Mouse (Mus musculus): ENCODE data around the gene Myl4. TPM values are rescaled to one million over a fixed set of nuclear protein-coding genes. Genes with fewer than 3 reads are reported as not detected.

Gene Myl4
- polyA plus RNA-seq, 1 experiment from 2014 or later, result 1.2 TPM

DNA sequence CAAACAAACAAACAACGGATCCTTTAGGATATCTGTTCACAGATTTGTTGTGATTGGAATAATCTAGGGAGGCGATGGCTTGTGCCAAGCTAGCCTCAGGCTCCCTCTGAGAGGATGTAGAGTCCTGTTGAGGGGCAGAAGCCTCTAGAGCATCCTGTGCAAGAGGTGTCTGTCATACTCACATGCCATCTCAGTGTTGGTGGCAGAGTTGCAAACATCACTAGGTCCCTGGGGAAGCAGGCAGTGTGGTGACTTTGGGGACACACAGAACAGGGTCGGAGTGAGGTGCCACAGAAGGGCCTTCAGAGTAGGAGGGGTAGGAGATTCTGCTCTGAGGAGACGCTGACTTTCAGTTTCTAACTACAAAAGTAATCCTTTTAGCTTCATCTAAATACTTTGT lies 59.3 kb downstream of the Myl4 start:
- Histone ChIP-seq H3K27me3 (peaks cover 43% of the 10 kb centered on the region), H3K9me3 (replicated peaks) (no peaks in the 10 kb centered on the region), H3K4me3 (no peak overlapping the region), H3K36me3 (ENCODE audit: poor library complexity, severe bottlenecking) (no peaks in the 10 kb centered on the region), H3K9ac (no peak overlapping the region), H3K4me1 (peaks cover 11% of the 10 kb centered on the region), H3K4me2 (no peak overlapping the region), H3K27ac (no peak overlapping the region)
- WGBS, result 43% methylated on average over 4 of the region's 4 CpGs
- ATAC-seq, result no peak

DNA sequence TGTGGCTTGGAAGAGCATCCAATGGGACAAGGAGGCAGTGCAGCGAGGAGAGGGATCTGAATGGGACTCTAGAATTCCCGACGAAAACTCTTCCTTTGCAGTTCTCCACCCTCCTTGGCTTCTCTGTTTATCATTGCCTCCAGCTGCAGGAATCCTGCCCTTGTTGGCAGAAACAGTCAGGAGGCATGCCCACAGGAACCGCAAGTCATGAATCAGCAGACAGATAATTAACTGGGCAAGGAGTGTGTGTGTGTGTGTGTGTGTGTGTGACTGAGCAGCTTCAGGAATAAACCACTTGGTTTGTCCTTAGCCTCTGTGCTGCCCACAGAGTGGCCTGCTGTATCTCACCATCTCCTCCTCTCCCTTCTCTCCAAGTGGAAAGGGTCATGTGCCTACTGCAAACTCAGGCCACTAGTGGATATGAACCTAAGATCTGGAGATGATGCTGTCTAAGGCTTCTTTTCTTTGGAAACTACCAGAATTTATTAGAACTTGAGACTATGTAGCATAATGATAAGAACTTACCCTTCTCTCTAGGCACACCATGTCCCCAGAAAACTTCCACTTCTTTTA lies 61.2 kb downstream of the Myl4 start:
- H3K9ac ChIP-seq, result no peak overlapping the region
- H3K9me3 ChIP-seq (replicated peaks), result no peaks in the 10 kb centered on the region
- no peak overlapping the region for H3K4me2 ChIP-seq
- no peaks in the 10 kb centered on the region for H3K36me3 ChIP-seq (ENCODE audit: poor library complexity, severe bottlenecking)
- no peak for ATAC-seq
- H3K27me3 ChIP-seq, result peaks cover 34% of the 10 kb centered on the region
- 61% methylated on average over 4 of the region's 4 CpGs for WGBS
- no peak overlapping the region for H3K27ac ChIP-seq
- no peak overlapping the region for H3K4me3 ChIP-seq
- H3K4me1 ChIP-seq, result peaks cover 11% of the 10 kb centered on the region

DNA sequence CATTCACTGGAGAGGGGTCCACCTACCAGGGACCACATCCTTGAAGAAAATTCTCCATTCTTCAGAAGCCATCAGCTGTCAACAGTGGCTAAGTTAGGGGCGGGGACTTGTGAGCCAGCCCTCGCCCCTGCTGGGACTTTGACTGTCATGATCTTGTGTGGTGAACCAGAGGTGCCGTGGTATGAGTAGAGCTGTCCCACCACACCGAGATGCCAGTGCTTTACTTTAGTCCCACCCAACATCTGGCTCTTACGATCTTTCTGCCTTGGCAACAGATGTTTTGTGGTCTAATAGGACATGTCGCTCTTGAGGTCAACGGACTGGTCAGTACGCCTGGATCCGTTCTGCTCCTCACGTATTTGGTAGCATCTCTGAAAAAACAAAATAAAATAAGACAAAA lies 63.1 kb downstream of the Myl4 start:
- no peaks in the 10 kb centered on the region for H3K36me3 ChIP-seq (ENCODE audit: poor library complexity, severe bottlenecking)
- H3K4me2 ChIP-seq, result no peak overlapping the region
- peaks cover 24% of the 10 kb centered on the region for H3K27me3 ChIP-seq
- H3K4me1 ChIP-seq, result no peaks in the 10 kb centered on the region
- 87% methylated on average over 10 of the region's 10 CpGs for WGBS
- no peaks in the 10 kb centered on the region for H3K9me3 ChIP-seq (replicated peaks)
- no peak overlapping the region for H3K27ac ChIP-seq
- no peak for ATAC-seq
- H3K4me3 ChIP-seq, result no peak overlapping the region
- H3K9ac ChIP-seq, result no peak overlapping the region

DNA sequence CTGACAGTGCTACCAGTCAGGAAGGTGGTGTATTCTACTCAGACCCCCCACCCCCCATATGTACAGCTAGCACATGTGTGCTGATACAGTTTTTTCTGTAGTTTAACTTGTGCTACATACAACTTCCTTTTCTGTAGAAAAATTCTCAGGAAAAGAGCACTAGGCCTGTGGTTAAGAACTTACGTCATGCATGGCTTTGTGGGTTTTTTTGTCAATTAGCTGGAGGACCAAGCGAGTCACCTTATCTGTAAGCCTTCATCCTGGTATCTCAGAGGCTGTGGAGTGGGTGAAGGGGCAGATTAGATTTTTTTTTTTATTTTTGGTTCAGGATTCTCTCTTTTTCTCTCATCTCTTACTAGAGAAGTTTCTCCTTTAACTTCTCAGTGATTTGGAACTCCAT lies 63.7 kb downstream of the Myl4 start:
- Histone ChIP-seq H3K9me3 (replicated peaks) (no peaks in the 10 kb centered on the region), H3K27me3 (peaks cover 18% of the 10 kb centered on the region; the same call in 1 of the 2 replicates), H3K27ac (no peak overlapping the region), H3K36me3 (ENCODE audit: poor library complexity, severe bottlenecking) (no peaks in the 10 kb centered on the region), H3K4me2 (no peak overlapping the region), H3K9ac (no peak overlapping the region), H3K4me1 (peaks cover 1% of the 10 kb centered on the region), H3K4me3 (no peak overlapping the region)
- no peak for ATAC-seq
- 93% methylated on average over 2 of the region's 2 CpGs for WGBS

DNA sequence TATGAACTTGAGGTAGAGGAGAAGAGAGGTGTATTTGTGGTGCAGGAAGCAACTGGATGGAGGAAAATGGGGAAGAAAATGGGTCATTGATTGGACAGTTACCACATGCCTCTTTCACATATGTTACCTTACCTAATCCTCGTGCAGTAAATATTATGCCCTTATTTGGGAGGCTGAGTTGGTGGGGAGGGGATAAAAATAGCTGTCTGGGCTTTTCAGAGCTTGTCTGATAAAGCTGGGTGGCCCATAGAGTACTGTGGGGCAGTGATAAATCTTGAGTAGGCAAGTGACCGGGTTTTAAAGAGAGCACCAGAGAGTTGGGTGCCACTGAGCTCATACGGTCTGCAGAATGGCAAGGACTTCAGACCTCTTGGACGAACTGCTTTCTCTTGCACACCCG lies 65.7 kb downstream of the Myl4 start:
- Histone ChIP-seq H3K27me3 (no peaks in the 10 kb centered on the region), H3K27ac (no peak overlapping the region), H3K9ac (no peak overlapping the region), H3K4me3 (no peak overlapping the region), H3K4me1 (peaks cover 10% of the 10 kb centered on the region), H3K9me3 (replicated peaks) (no peaks in the 10 kb centered on the region), H3K4me2 (no peak overlapping the region), H3K36me3 (ENCODE audit: poor library complexity, severe bottlenecking) (no peaks in the 10 kb centered on the region)
- ATAC-seq, result no peak
- 90% methylated on average over 5 of the region's 5 CpGs for WGBS

DNA sequence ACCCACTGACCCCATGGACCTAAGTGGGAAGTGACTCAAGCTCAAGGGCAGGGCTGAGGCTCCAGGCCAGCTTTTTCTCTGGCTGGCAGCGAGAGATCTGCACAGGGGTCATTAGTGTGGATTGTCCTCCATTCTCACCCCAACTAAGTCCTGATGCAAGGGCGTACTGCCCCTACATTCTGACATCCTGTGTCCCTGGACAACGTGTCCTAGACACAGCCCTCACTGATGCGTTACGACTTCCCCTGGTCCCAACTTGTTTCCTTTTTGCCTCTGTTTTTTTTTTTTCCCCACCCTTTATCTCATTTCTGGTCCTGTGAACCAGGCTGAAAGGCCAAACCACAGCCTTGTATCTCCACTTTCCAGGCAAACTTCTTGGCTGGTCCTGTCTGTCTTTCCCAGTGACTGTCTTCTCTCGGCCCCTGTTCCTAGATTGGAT lies 68.2 kb downstream of the Myl4 start:
- Histone ChIP-seq H3K27me3 (no peaks in the 10 kb centered on the region), H3K9ac (no peak overlapping the region), H3K27ac (no peak overlapping the region), H3K4me1 (peaks cover 10% of the 10 kb centered on the region), H3K9me3 (replicated peaks) (no peaks in the 10 kb centered on the region), H3K4me2 (no peak overlapping the region), H3K36me3 (ENCODE audit: poor library complexity, severe bottlenecking) (no peaks in the 10 kb centered on the region), H3K4me3 (no peak overlapping the region)
- 84% methylated on average over 6 of the region's 6 CpGs for WGBS
- ATAC-seq, result no peak

DNA sequence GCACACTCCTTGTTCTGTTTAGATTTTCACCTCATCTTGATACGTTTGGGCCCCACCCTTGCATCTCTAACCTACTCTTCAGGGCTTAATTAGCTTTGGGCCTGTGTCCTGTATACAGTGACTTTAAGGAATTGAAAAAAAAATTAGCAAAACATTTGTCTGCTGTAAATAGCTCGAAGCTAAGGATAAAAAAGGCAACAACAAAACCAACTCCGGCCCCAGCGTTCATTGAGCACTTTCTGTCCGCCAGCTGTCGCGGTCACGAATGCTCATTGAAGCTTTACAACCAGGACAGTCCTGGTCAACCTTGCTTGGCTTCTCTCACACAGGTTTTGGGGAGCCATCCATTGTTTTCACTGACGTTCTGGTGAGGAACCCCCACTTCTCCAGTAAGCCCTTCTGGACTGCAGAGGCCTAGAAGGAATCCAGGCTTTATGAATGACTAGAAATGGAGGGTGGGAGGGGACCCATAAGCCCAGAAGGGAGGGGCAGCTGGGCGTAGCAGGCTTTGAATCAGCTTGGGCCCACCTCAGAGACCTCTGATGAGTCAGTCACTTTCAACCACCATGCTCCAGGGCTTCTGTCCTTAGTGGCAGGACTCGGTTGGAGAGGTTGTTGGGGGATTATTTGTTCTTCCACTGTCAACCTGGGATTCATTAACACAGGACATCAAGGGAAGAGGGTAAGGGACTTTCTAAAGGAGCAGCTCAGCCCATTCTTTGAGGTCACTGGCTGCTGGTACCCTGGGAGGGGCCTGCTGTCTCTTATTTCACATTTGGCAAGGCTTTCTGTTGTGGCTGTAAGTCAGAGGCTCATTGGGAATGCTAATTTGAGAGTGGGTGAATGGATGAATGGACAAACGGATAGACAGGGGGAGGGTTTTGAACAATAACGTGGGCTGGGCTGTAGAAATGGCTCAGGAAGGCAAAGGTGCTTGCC lies 68.9 kb downstream of the Myl4 start:
- WGBS, result 39% methylated on average over 13 of the region's 13 CpGs
- no peaks in the 10 kb centered on the region for H3K9me3 ChIP-seq (replicated peaks)

DNA sequence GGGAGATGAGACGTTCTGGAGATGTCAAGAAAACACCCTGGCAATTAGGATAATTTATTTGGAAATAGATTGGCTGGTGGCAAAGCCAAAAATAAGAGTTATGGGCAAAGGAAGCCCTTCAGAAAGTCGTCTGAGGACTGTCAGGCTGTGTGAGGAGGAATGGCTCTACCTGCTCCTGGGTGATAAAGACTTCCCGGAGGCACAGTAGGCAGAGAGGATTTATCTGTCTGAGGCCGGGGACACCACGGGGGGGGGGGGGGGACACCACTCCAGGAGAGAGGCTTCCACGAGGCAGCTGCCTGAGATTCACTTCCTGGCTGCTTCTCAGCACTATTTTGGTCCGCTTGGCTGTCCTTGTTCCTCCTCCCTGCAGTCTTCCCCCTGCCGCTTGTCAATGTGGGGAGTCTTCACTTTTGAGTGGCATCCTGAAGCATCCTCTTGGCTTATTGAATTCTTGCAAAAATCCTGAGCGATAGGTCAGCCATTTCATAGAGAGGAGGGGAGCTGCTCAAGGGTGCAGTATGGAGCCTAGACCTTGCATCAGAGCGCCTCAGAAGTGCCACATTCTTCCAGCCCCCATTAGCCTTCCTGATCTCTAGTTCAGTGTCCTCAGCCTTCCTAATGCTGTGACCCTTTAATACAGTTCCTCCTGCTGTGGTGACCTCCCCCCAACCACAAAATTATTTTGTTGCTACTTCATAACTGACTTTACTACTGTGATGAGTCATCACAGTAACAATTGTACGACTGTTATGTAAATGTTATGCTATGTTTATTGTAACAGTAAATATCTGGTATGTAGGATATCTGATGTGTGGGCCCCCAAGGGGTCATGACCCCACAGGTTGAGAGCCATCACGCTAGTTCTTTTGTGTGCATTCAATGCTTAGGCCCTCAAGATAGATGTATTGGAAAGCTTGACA lies 71.8 kb downstream of the Myl4 start:
- Histone ChIP-seq H3K9ac (no peak overlapping the region), H3K9me3 (replicated peaks) (no peaks in the 10 kb centered on the region), H3K4me1 (peaks cover 10% of the 10 kb centered on the region), H3K36me3 (ENCODE audit: poor library complexity, severe bottlenecking) (no peaks in the 10 kb centered on the region), H3K27ac (no peak overlapping the region), H3K27me3 (no peaks in the 10 kb centered on the region), H3K4me2 (no peak overlapping the region), H3K4me3 (no peak overlapping the region)
- ATAC-seq, result no peak
- WGBS, result 50% methylated on average over 12 of the region's 12 CpGs

More for the DNA sequence above, 68.9 kb downstream of the Myl4 start:
- Histone ChIP-seq H3K4me2 (no peak overlapping the region), H3K9ac (no peak overlapping the region), H3K4me1 (peaks cover 10% of the 10 kb centered on the region), H3K27ac (no peak overlapping the region), H3K27me3 (no peaks in the 10 kb centered on the region), H3K36me3 (ENCODE audit: poor library complexity, severe bottlenecking) (no peaks in the 10 kb centered on the region), H3K4me3 (no peak overlapping the region)
- ATAC-seq, result 0 out of 2 replicates have a peak, but pooled peaks have one; percentile 21

DNA sequence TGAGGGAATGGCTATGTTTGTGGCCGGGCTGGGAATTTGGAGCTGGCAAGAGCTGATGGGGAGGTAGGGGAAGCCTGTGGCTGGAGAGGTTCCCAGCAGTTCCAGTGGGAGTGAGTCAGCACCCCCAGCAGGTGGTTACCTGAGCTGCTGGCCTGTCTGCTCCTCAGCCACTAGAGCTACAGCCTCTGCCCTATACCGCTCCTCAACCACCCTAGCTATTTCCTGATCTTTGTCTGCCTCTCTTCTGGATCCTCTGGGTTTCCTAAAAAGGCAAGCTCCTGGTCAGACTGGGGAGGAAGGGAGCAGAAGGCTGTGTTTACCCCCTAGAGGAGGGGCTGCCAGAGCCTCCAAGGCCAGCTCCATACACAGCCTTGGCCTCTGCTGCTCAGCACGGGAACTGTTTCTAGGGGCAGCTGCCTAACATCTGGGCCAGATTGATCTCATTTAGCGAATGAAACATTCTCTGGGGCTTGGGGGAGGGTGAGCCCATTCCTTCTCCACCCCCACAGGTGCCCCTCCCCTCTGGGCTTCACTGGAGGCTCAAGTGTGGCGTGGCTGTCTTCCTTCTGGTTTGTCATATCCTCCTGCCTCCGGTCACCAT lies 74.4 kb downstream of the Myl4 start:
- Histone ChIP-seq H3K9ac (no peak overlapping the region), H3K4me2 (no peak overlapping the region), H3K27me3 (no peaks in the 10 kb centered on the region), H3K27ac (no peak overlapping the region), H3K4me3 (no peak overlapping the region), H3K9me3 (replicated peaks) (no peaks in the 10 kb centered on the region), H3K36me3 (ENCODE audit: poor library complexity, severe bottlenecking) (no peaks in the 10 kb centered on the region), H3K4me1 (peaks cover 1% of the 10 kb centered on the region)
- 62% methylated on average over 6 of the region's 6 CpGs for WGBS
- ATAC-seq, result no peak

DNA sequence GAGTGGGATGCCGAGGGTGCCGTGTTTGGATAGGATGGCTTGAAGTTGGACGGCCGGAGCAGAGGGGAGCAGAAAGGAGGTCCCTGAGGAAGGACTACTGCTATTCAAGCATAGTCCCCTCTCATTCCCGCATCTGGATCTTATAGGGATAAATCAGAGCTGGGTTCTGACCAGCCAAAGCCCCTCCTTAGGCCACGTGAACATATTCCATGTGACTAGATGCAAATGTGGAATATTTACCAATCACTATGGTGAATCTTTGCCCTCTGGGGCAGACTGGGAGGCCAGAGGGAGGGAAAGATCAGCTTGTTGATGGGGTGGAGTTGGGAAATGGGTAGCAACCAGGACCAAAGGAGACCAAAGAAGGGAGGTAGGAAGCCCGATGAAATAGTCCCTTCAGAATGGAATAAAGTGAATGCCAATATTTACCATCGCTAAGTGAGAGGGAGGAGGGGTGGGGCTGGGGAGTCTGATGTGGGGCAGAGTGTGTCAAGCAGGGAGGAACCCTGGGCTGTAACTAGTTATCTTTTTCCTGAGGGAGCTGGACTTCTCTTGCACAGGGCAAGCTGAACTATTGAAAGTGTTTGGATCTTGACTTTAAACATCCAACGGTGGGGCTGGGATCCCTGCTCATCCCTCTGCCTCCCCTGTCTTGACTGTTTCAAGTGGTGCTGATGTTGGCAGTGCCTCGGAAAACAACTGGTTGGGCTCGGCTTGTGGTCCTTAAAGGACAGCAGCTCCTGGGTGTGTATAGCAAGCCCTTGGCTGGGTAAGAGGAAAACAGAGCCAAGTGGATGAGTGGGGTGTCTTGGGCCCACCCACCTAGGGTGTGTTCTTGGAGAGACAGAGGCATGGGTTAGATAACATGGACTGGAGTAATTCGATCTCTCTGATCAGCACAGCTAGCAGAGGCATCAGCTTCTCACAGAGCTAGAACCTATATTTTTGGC lies 75.3 kb downstream of the Myl4 start:
- no peak overlapping the region for H3K9ac ChIP-seq
- H3K9me3 ChIP-seq (replicated peaks), result no peaks in the 10 kb centered on the region
- no peak overlapping the region for H3K27ac ChIP-seq
- H3K4me1 ChIP-seq, result no peaks in the 10 kb centered on the region
- no peaks in the 10 kb centered on the region for H3K27me3 ChIP-seq
- ATAC-seq, result no peak
- WGBS, result 53% methylated on average over 12 of the region's 12 CpGs
- no peak overlapping the region for H3K4me2 ChIP-seq
- no peaks in the 10 kb centered on the region for H3K36me3 ChIP-seq (ENCODE audit: poor library complexity, severe bottlenecking)
- H3K4me3 ChIP-seq, result no peak overlapping the region

DNA sequence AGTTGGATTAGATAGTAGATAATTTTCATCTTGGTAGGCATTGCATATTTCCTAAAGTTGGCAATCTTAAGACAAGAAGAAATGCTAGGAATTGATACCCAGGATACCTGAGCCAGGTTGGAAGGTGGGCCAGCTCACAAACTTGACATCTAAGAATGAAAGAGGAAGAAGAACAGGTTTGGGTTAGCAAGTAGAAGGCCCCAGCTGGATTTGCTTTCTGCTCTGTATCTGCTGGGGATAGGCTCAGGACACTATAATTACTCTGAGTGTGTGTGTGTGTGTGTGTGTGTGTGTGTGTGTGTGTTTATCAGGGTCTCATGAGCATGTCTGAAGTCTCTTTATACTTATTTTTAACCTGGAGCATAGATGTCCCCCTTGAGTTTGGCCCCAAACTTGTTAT lies 76.2 kb downstream of the Myl4 start:
- ATAC-seq, result no peak
- H3K27me3 ChIP-seq, result no peaks in the 10 kb centered on the region
- H3K4me2 ChIP-seq, result no peak overlapping the region
- H3K9ac ChIP-seq, result no peak overlapping the region
- no peaks in the 10 kb centered on the region for H3K9me3 ChIP-seq (replicated peaks)
- H3K27ac ChIP-seq, result no peak overlapping the region
- no peak overlapping the region for H3K4me3 ChIP-seq
- no peaks in the 10 kb centered on the region for H3K4me1 ChIP-seq
- H3K36me3 ChIP-seq (ENCODE audit: poor library complexity, severe bottlenecking), result no peaks in the 10 kb centered on the region
